Mouse (Mus musculus) liver, adult 2 months (tissue): ENCODE measurements around the gene Dynll2.

Experiments used
- CTCF ChIP-seq: fragments of 200-500 bp; IDR thresholded peaks from 2 replicates; pipeline ENCODE4 v1.5.1; 2011; ENCODE audit warnings: low read depth, low read length, control low read depth
- POLR2A ChIP-seq: fragments of 200-500 bp; IDR thresholded peaks from 2 replicates; pipeline ENCODE4 v1.6.1; 2011; ENCODE audit warnings: low read length, control low read depth; ENCODE audit not compliant: insufficient read depth; ENCODE audit errors: extremely low read depth

- no peak for TF ChIP-seq CTCF
- TF ChIP-seq POLR2A = no peak
Measured at GRCm38 (mm10) chr11:87972829-87973228, 14.5 kb downstream of the Dynll2 start.
